Comparison of ENCODE assay signal across 19 mouse cellular contexts in genomic region chr5:64340366-64340765, GRCm38 (mm10).
DNase-seq lines count a peak whose midpoint lies in the region; ATAC-seq and TF ChIP-seq lines count a peak whose summit lies in the region.
"Had no signal": no experiment of that assay in that cellular context is flagged by ENCODE, and none has a peak within 500 bp of the region (broad histone marks: within the 10 kb centered on the region; RNA-seq: fewer than 3 reads in every experiment).

No protein-coding gene starts in this region.

- peaks cover 21% of the 10 kb centered on the region for H3K36me3 ChIP-seq in heart, adult 2 months (ENCODE audit: control insufficient read depth, insufficient read depth, low read length)
- no peaks in the 10 kb centered on the region for H3K36me3 ChIP-seq in liver, adult 2 months (ENCODE audit: control insufficient read depth, insufficient read depth, low read length)
- peaks cover 20% of the 10 kb centered on the region for H3K36me3 ChIP-seq in limb, embryonic 14.5 days (ENCODE audit: control insufficient read depth, insufficient read depth, low read length)
- H3K36me3 ChIP-seq: forebrain, embryonic 15.5 days had no signal

- TF ChIP-seq POLR2A in heart, adult 2 months (IDR thresholded peaks at IDR 0.05; ENCODE audit: insufficient read depth, low read depth, low read length) = no peak
- TF ChIP-seq POLR2A in liver, adult 2 months (IDR thresholded peaks at IDR 0.05; ENCODE audit: extremely low read depth, insufficient read depth, low read length) = no peak
- TF ChIP-seq POLR2A in limb, embryonic 14.5 days (IDR thresholded peaks at IDR 0.05; ENCODE audit: borderline replicate concordance, extremely low read depth, insufficient read depth, insufficient read length) = no peak

- H3K4me2 ChIP-seq in limb, embryonic 14.5 days (replicated peaks; ENCODE audit: low read depth, low read length, severe bottlenecking) = no peak overlapping the region
- H3K4me2 ChIP-seq: forebrain, embryonic 15.5 days; heart, embryonic 13.5 days; hindbrain, embryonic 13.5 days had no signal

- no peaks in the 10 kb centered on the region for H3K9me3 ChIP-seq in limb, embryonic 14.5 days (ENCODE audit: control insufficient read depth, low read length)
- H3K9me3 ChIP-seq: embryonic facial prominence, embryonic 10.5 days; forebrain, embryonic 10.5 days; forebrain, embryonic 15.5 days; heart, embryonic 13.5 days; hindbrain, embryonic 13.5 days had no signal

- WGBS in heart, adult 2 months = 70% methylated on average over 3 of the region's 3 CpGs
- 86% methylated on average over 3 of the region's 3 CpGs for WGBS in liver, adult 2 months
- WGBS in limb, embryonic 14.5 days = 35% methylated on average over 3 of the region's 3 CpGs

- no peak overlapping the region for H3K4me3 ChIP-seq in heart, adult 2 months
- no peak overlapping the region for H3K4me3 ChIP-seq in liver, adult 2 months (ENCODE audit: insufficient read depth, low read depth, low read length)
- H3K4me3 ChIP-seq in limb, embryonic 14.5 days (replicated peaks; ENCODE audit: low read length) = no peak overlapping the region
- H3K4me3 ChIP-seq: embryonic facial prominence, embryonic 10.5 days; erythroblast, embryonic 14.5 days; forebrain, embryonic 10.5 days; forebrain, embryonic 15.5 days; heart, embryonic 13.5 days; hindbrain, embryonic 13.5 days had no signal

- H3K27me3 ChIP-seq in heart, adult 2 months (ENCODE audit: control insufficient read depth, insufficient read depth, low read length) = no peaks in the 10 kb centered on the region
- no peaks in the 10 kb centered on the region for H3K27me3 ChIP-seq in liver, adult 2 months (ENCODE audit: control insufficient read depth, insufficient read depth, low read length)
- no peaks in the 10 kb centered on the region for H3K27me3 ChIP-seq in limb, embryonic 14.5 days (ENCODE audit: control insufficient read depth, insufficient read depth, low read length)
- H3K27me3 ChIP-seq: forebrain, embryonic 15.5 days; heart, embryonic 13.5 days; hindbrain, embryonic 13.5 days had no signal

- ATAC-seq in limb, embryonic 14.5 days (ENCODE audit: low FRiP score, low read depth) = peak; percentile 54; the same call in 1 of the 2 replicates
- ATAC-seq: forebrain, embryonic 15.5 days; hindbrain, postnatal 0 days had no signal

- TF ChIP-seq CTCF in heart, adult 2 months (IDR thresholded peaks at IDR 0.05) = no peak
- no peak for TF ChIP-seq CTCF in liver, adult 2 months (IDR thresholded peaks at IDR 0.05; ENCODE audit: low read depth, low read length)

- H3K4me1 ChIP-seq in heart, adult 2 months (ENCODE audit: control insufficient read depth, insufficient read depth, low read length) = peaks cover 42% of the 10 kb centered on the region
- H3K4me1 ChIP-seq in liver, adult 2 months (ENCODE audit: control insufficient read depth, insufficient read depth, low read length) = peaks cover 47% of the 10 kb centered on the region
- peaks cover 14% of the 10 kb centered on the region for H3K4me1 ChIP-seq in limb, embryonic 14.5 days (ENCODE audit: control insufficient read depth, insufficient read depth, low read length)

- no peaks in the 10 kb centered on the region for H3K79me2 ChIP-seq in heart, adult 2 months (replicated peaks; ENCODE audit: control insufficient read depth, insufficient read depth, low read length)
- H3K79me2 ChIP-seq in liver, adult 2 months (ENCODE audit: control insufficient read depth, insufficient read depth, low read length) = no peaks in the 10 kb centered on the region

- no peak overlapping the region for H3K9ac ChIP-seq in heart, adult 2 months (ENCODE audit: low read depth, low read length)
- H3K9ac ChIP-seq in liver, adult 2 months (ENCODE audit: low read depth, low read length) = no peak overlapping the region
- H3K9ac ChIP-seq in limb, embryonic 14.5 days (ENCODE audit: low read depth, low read length, severe bottlenecking) = no peak overlapping the region
- H3K9ac ChIP-seq: forebrain, embryonic 15.5 days; heart, embryonic 13.5 days; hindbrain, embryonic 13.5 days had no signal

- DNase-seq in heart, adult 2 months = peak in 1 of 2 experiments; percentile 16
- no peak for DNase-seq in heart, postnatal 14 days
- peak; percentile 55 for DNase-seq in liver, adult 2 months (ENCODE audit: extremely low read depth, low read depth, low spot score)
- no peak for DNase-seq in liver
- DNase-seq in limb, embryonic 14.5 days (ENCODE audit: low spot score) = peak; percentile 54
- no peak for DNase-seq in thymus, postnatal 10 days (ENCODE audit: low spot score in 2 of 2)
- DNase-seq in yolk sac, embryonic 10.5 days (ENCODE audit: low spot score) = no peak
- DNase-seq: adrenal gland, postnatal 10 days; cerebellum, adult 18-20 months; cerebellum, postnatal 10 days; gastrocnemius, postnatal 10 days; heart, postnatal 10 days had no signal

- intact Hi-C loops in heart, adult 2 months (cut with DNase I) = no loop called here
- intact Hi-C loops in heart, postnatal 14 days (cut with DNase I) = no loop called here

- peak overlapping the region; percentile 68 for H3K27ac ChIP-seq in heart, adult 2 months
- no peak overlapping the region for H3K27ac ChIP-seq in liver, adult 2 months (replicated peaks; ENCODE audit: insufficient read depth, low read depth, low read length)
- peak overlapping the region; percentile 43; the same call in 1 of the 2 replicates for H3K27ac ChIP-seq in limb, embryonic 14.5 days (replicated peaks; ENCODE audit: low read depth, low read length)
- H3K27ac ChIP-seq: embryonic facial prominence, embryonic 10.5 days; forebrain, embryonic 10.5 days; forebrain, embryonic 15.5 days; hindbrain, embryonic 13.5 days; hindbrain, postnatal 0 days had no signal

- TF ChIP-seq EP300 in heart, adult 2 months (IDR thresholded peaks at IDR 0.05; ENCODE audit: insufficient read depth, low read depth, low read length) = no peak

Comparison
In these comparisons a context has a peak if more than half of its experiments do, and no peak if none do; other contexts are left out.
1. DNase-seq: peak in liver, adult 2 months (single experiment) and limb, embryonic 14.5 days (single experiment); none in heart, postnatal 14 days (0 of 2), liver (single experiment), thymus, postnatal 10 days (0 of 2) and yolk sac, embryonic 10.5 days (single experiment).